Mouse (Mus musculus) forebrain, embryonic 10.5 days (tissue): ENCODE results near the gene Kirrel3. TPM values are rescaled to one million over a fixed set of nuclear protein-coding genes. Genes with fewer than 3 reads are reported as not detected.

Experiments used
- DNase-seq: peaks from one replicate; pipeline ENCODE4 v3.0.0-alpha.2; 2017; ENCODE audit warnings: low spot score; ENCODE audit errors: extremely low spot score
- H3K27ac ChIP-seq: fragments of 300-500 bp; sonication (generic); 2 replicates; pipeline ENCODE4 v1.5.1; 2016; ENCODE audit warnings: mild to moderate bottlenecking
- H3K27me3 ChIP-seq: fragments of 300-500 bp; sonication (generic); 2 replicates; pipeline ENCODE4 v1.6.1; 2016; ENCODE audit warnings: mild to moderate bottlenecking; ENCODE audit not compliant: poor library complexity, severe bottlenecking
- H3K36me3 ChIP-seq: fragments of 300-500 bp; sonication (generic); replicated peaks from 2 replicates; pipeline ENCODE4 v1.6.1; 2016; ENCODE audit warnings: mild to moderate bottlenecking, moderate library complexity
- H3K4me1 ChIP-seq: fragments of 300-500 bp; sonication (generic); 2 replicates; pipeline ENCODE4 v1.6.1; 2016
- H3K4me3 ChIP-seq: fragments of 300-500 bp; sonication (generic); 2 replicates; pipeline ENCODE4 v1.5.1; 2016; ENCODE audit warnings: mild to moderate bottlenecking, moderate library complexity
- H3K9me3 ChIP-seq: fragments of 300-500 bp; sonication (generic); 2 replicates; pipeline ENCODE4 v1.6.1; 2016; ENCODE audit warnings: mild to moderate bottlenecking, moderate library complexity
- WGBS: fragments of 180-500 bp; shearing (Covaris S2); methylation state at CpG from one replicate; pipeline ENCODE4 v1.1.7; 2016; 5-methylcytosine and 5-hydroxymethylcytosine counted together
- polyA plus RNA-seq: library from polyadenylated mRNA; unstranded; fragments of >200 nt; fragmentation: Nextera tagmentation; extraction: Ambion mirVana; gene quantifications from 2 replicates; pipeline ENCODE4 v1.2.1, GENCODE M21; 2016

The Kirrel3 gene
- polyA plus RNA-seq, 1 experiment from 2014 or later, result 3.0 TPM

- no peak for DNase-seq
- Histone ChIP-seq H3K36me3 (no peaks in the 10 kb centered on the region), H3K27ac (no peak overlapping the region), H3K27me3 (no peaks in the 10 kb centered on the region), H3K4me1 (no peaks in the 10 kb centered on the region), H3K9me3 (no peaks in the 10 kb centered on the region), H3K4me3 (no peak overlapping the region)
- WGBS, result 89% methylated on average over 3 of the region's 3 CpGs
Measured at GRCm38 (mm10) chr9:34619913-34620312, 134.2 kb downstream of the Kirrel3 start.

GRCm38 (mm10) chr9:34623526-34623925 lies 137.8 kb downstream of the Kirrel3 start:
- Histone ChIP-seq H3K27me3 (no peaks in the 10 kb centered on the region), H3K4me3 (no peak overlapping the region), H3K4me1 (no peaks in the 10 kb centered on the region), H3K36me3 (no peaks in the 10 kb centered on the region), H3K27ac (no peak overlapping the region), H3K9me3 (no peaks in the 10 kb centered on the region)
- no peak for DNase-seq
- WGBS, result 94% methylated on average over 5 of the region's 5 CpGs

- H3K4me1 ChIP-seq, result no peaks in the 10 kb centered on the region
- no peak overlapping the region for H3K4me3 ChIP-seq
- H3K36me3 ChIP-seq, result no peaks in the 10 kb centered on the region
- no peak for DNase-seq
- H3K9me3 ChIP-seq, result no peaks in the 10 kb centered on the region
- no peak overlapping the region for H3K27ac ChIP-seq
- no peaks in the 10 kb centered on the region for H3K27me3 ChIP-seq
- WGBS, result 73% methylated on average over 2 of the region's 2 CpGs
Measured at GRCm38 (mm10) chr9:34624021-34624420, 138.3 kb downstream of the Kirrel3 start.

- H3K27ac ChIP-seq, result no peak overlapping the region
- 83% methylated on average over 3 of the region's 3 CpGs for WGBS
Measured at GRCm38 (mm10) chr9:34628841-34629240, 143.1 kb downstream of the Kirrel3 start.

GRCm38 (mm10) chr9:34635696-34636095 lies 150.0 kb downstream of the Kirrel3 start:
- H3K27ac ChIP-seq, result no peak overlapping the region
- DNase-seq, result no peak
- peaks cover 5% of the 10 kb centered on the region for H3K9me3 ChIP-seq
- 88% methylated on average over 6 of the region's 6 CpGs for WGBS
- no peaks in the 10 kb centered on the region for H3K36me3 ChIP-seq
- H3K27me3 ChIP-seq, result no peaks in the 10 kb centered on the region
- no peak overlapping the region for H3K4me3 ChIP-seq
- no peaks in the 10 kb centered on the region for H3K4me1 ChIP-seq

More at GRCm38 (mm10) chr9:34628841-34629240, 143.1 kb downstream of the Kirrel3 start:
- Histone ChIP-seq H3K36me3 (no peaks in the 10 kb centered on the region), H3K4me3 (no peak overlapping the region), H3K4me1 (no peaks in the 10 kb centered on the region), H3K9me3 (no peaks in the 10 kb centered on the region), H3K27me3 (no peaks in the 10 kb centered on the region)
- DNase-seq, result no peak

- Histone ChIP-seq H3K4me1 (peaks cover 13% of the 10 kb centered on the region), H3K36me3 (no peaks in the 10 kb centered on the region), H3K27ac (0 out of 2 replicates have a peak overlapping the region, but pooled peaks have one; percentile 25), H3K9me3 (peaks cover 5% of the 10 kb centered on the region), H3K4me3 (no peak overlapping the region), H3K27me3 (no peaks in the 10 kb centered on the region)
- DNase-seq, result no peak
- WGBS, result 37% methylated on average over 3 of the region's 3 CpGs
Measured at GRCm38 (mm10) chr9:34643917-34644316, 158.2 kb downstream of the Kirrel3 start.

- WGBS, result 86% methylated on average over 8 of the region's 8 CpGs
- Histone ChIP-seq H3K9me3 (peaks cover 5% of the 10 kb centered on the region), H3K27me3 (no peaks in the 10 kb centered on the region), H3K4me1 (peaks cover 13% of the 10 kb centered on the region), H3K36me3 (no peaks in the 10 kb centered on the region), H3K4me3 (no peak overlapping the region), H3K27ac (no peak overlapping the region)
- DNase-seq, result no peak
Measured at GRCm38 (mm10) chr9:34644392-34644791, 158.7 kb downstream of the Kirrel3 start.

GRCm38 (mm10) chr9:34646831-34647230 lies 161.1 kb downstream of the Kirrel3 start:
- no peaks in the 10 kb centered on the region for H3K9me3 ChIP-seq
- H3K4me1 ChIP-seq, result peaks cover 13% of the 10 kb centered on the region
- DNase-seq, result no peak
- WGBS, result 88% methylated on average over 9 of the region's 9 CpGs
- no peaks in the 10 kb centered on the region for H3K36me3 ChIP-seq
- H3K27me3 ChIP-seq, result no peaks in the 10 kb centered on the region
- no peak overlapping the region for H3K27ac ChIP-seq
- no peak overlapping the region for H3K4me3 ChIP-seq

- 67% methylated on average over 3 of the region's 3 CpGs for WGBS
- Histone ChIP-seq H3K27me3 (no peaks in the 10 kb centered on the region), H3K9me3 (no peaks in the 10 kb centered on the region)
Measured at GRCm38 (mm10) chr9:34652278-34652677, 166.6 kb downstream of the Kirrel3 start.

GRCm38 (mm10) chr9:34653141-34653540 lies 167.4 kb downstream of the Kirrel3 start:
- 88% methylated on average over 1 of the region's 1 CpGs for WGBS
- no peak overlapping the region for H3K27ac ChIP-seq
- H3K9me3 ChIP-seq, result no peaks in the 10 kb centered on the region
- no peak for DNase-seq
- H3K36me3 ChIP-seq, result no peaks in the 10 kb centered on the region
- H3K4me3 ChIP-seq, result no peak overlapping the region
- H3K27me3 ChIP-seq, result no peaks in the 10 kb centered on the region
- no peaks in the 10 kb centered on the region for H3K4me1 ChIP-seq

More at GRCm38 (mm10) chr9:34652278-34652677, 166.6 kb downstream of the Kirrel3 start:
- Histone ChIP-seq H3K27ac (no peak overlapping the region), H3K36me3 (no peaks in the 10 kb centered on the region), H3K4me3 (no peak overlapping the region), H3K4me1 (no peaks in the 10 kb centered on the region)
- no peak for DNase-seq

GRCm38 (mm10) chr9:34660566-34660965 lies 174.9 kb downstream of the Kirrel3 start:
- no peak overlapping the region for H3K4me3 ChIP-seq
- 79% methylated on average over 1 of the region's 1 CpGs for WGBS

GRCm38 (mm10) chr9:34663412-34663811 lies 177.7 kb downstream of the Kirrel3 start:
- WGBS, result 60% methylated on average over 6 of the region's 6 CpGs
- H3K4me1 ChIP-seq, result peaks cover 16% of the 10 kb centered on the region; the same call in 1 of the 2 replicates
- H3K4me3 ChIP-seq, result no peak overlapping the region
- H3K9me3 ChIP-seq, result no peaks in the 10 kb centered on the region
- H3K27me3 ChIP-seq, result no peaks in the 10 kb centered on the region
- DNase-seq, result no peak
- no peaks in the 10 kb centered on the region for H3K36me3 ChIP-seq
- H3K27ac ChIP-seq, result no peak overlapping the region

More at GRCm38 (mm10) chr9:34660566-34660965, 174.9 kb downstream of the Kirrel3 start:
- Histone ChIP-seq H3K4me1 (peaks cover 10% of the 10 kb centered on the region; the same call in 1 of the 2 replicates), H3K27ac (no peak overlapping the region), H3K9me3 (no peaks in the 10 kb centered on the region), H3K27me3 (no peaks in the 10 kb centered on the region), H3K36me3 (no peaks in the 10 kb centered on the region)
- DNase-seq, result no peak

GRCm38 (mm10) chr9:34665361-34666129 lies 179.9 kb downstream of the Kirrel3 start:
- Histone ChIP-seq H3K27me3 (no peaks in the 10 kb centered on the region), H3K4me3 (no peak overlapping the region), H3K4me1 (peaks cover 16% of the 10 kb centered on the region; the same call in 1 of the 2 replicates), H3K27ac (no peak overlapping the region), H3K9me3 (no peaks in the 10 kb centered on the region), H3K36me3 (no peaks in the 10 kb centered on the region)
- DNase-seq, result no peak
- 83% methylated on average over 15 of the region's 15 CpGs for WGBS
